Mouse (Mus musculus) gastrocnemius, postnatal 10 days (tissue): ENCODE results near the gene Oxct2a. TPM values are rescaled to one million over a fixed set of nuclear protein-coding genes. Genes with fewer than 3 reads are reported as not detected.

Experiments used
- total RNA-seq, 2 experiments: library from RNA; stranded (reverse); gene quantifications; 2 replicates each; pipeline ENCODE4 v1.2.3; 2021

The Oxct2a gene
- total RNA-seq, 2 experiments from 2014 or later, result 0.34 TPM; not detected in 1

Other genes starting within 250 kb of the Oxct2a start
- gene Bmp8b, start 218.5 kb downstream of the Oxct2a start, total RNA-seq, result not detected
- not detected for gene Oxct2b, start 207.4 kb downstream of the Oxct2a start, total RNA-seq
- gene Ppie, start 183.7 kb downstream of the Oxct2a start, total RNA-seq, result 10 to 100 TPM; 23.5 to 24.0 TPM
- gene Hpcal4, start 140.4 kb downstream of the Oxct2a start, total RNA-seq, result under 1 TPM; 0.38 to 0.59 TPM
- 10 to 100 TPM in 1 of 2 experiments, 1 to 10 TPM in 1; 9.9 to 10.7 TPM for gene Nt5c1a, start 122.1 kb downstream of the Oxct2a start, total RNA-seq
- gene Heyl, start 90.1 kb downstream of the Oxct2a start, total RNA-seq, result 10 to 100 TPM; 21.2 to 27.4 TPM
- gene Pabpc4, start 61.3 kb downstream of the Oxct2a start, total RNA-seq, result 100 to 1,000 TPM; 279 to 289 TPM
- gene Bmp8a, start 19.6 kb upstream of the Oxct2a start, total RNA-seq, result under 1 TPM in 1 of 2 experiments, not detected in 1; 0.59 TPM